Mouse (Mus musculus) cerebellum, adult 8-10 months (tissue): Measurements from ENCODE around the gene Ankfn1.

Experiments used
- DNase-seq: peaks from one replicate; pipeline ENCODE4 v3.0.0; 2022

The Ankfn1 gene

GRCm38 (mm10) chr11:89455647-89456231 lies 321.7 kb downstream of the Ankfn1 start:
- DNase-seq, result no peak

- no peak for DNase-seq
These were observed 322.8 kb downstream of the Ankfn1 start for GRCm38 (mm10) chr11:89454702-89455101.

GRCm38 (mm10) chr11:89452862-89453261 lies 324.6 kb downstream of the Ankfn1 start:
- no peak for DNase-seq

GRCm38 (mm10) chr11:89450406-89450805 lies 327.0 kb downstream of the Ankfn1 start:
- DNase-seq, result no peak

GRCm38 (mm10) chr11:89448986-89449385 lies 328.5 kb downstream of the Ankfn1 start:
- no peak for DNase-seq

- no peak for DNase-seq
These were observed 330.0 kb downstream of the Ankfn1 start for GRCm38 (mm10) chr11:89447477-89447876.

GRCm38 (mm10) chr11:89440566-89440965 lies 336.9 kb downstream of the Ankfn1 start:
- no peak for DNase-seq

GRCm38 (mm10) chr11:89424358-89424757 lies 353.1 kb downstream of the Ankfn1 start:
- no peak for DNase-seq

- no peak for DNase-seq
These were observed 354.8 kb downstream of the Ankfn1 start for GRCm38 (mm10) chr11:89422637-89423036.

- DNase-seq, result no peak
These were observed 356.6 kb downstream of the Ankfn1 start for GRCm38 (mm10) chr11:89420767-89421438.

- DNase-seq, result no peak
These were observed 357.6 kb downstream of the Ankfn1 start for GRCm38 (mm10) chr11:89419863-89420262.

- DNase-seq, result no peak
These were observed 358.8 kb downstream of the Ankfn1 start for GRCm38 (mm10) chr11:89418644-89419043.

GRCm38 (mm10) chr11:89416769-89417168 lies 360.7 kb downstream of the Ankfn1 start:
- DNase-seq, result no peak

GRCm38 (mm10) chr11:89408774-89409173 lies 368.7 kb downstream of the Ankfn1 start:
- no peak for DNase-seq

- DNase-seq, result no peak
These were observed 373.0 kb downstream of the Ankfn1 start for GRCm38 (mm10) chr11:89404489-89404888.

GRCm38 (mm10) chr11:89403436-89403835 lies 374.0 kb downstream of the Ankfn1 start:
- no peak for DNase-seq

GRCm38 (mm10) chr11:89388851-89389250 lies 388.6 kb downstream of the Ankfn1 start:
- no peak for DNase-seq

GRCm38 (mm10) chr11:89382634-89383009 lies 394.8 kb downstream of the Ankfn1 start:
- DNase-seq, result no peak

- no peak for DNase-seq
These were observed 395.4 kb downstream of the Ankfn1 start for GRCm38 (mm10) chr11:89381782-89382633.

GRCm38 (mm10) chr11:89370941-89371340 lies 406.5 kb downstream of the Ankfn1 start:
- no peak for DNase-seq

GRCm38 (mm10) chr11:89370373-89370772 lies 407.1 kb downstream of the Ankfn1 start:
- no peak for DNase-seq

- no peak for DNase-seq
These were observed 413.5 kb downstream of the Ankfn1 start for GRCm38 (mm10) chr11:89363981-89364380.

- DNase-seq, result no peak
These were observed 416.6 kb downstream of the Ankfn1 start for GRCm38 (mm10) chr11:89360895-89361294.

GRCm38 (mm10) chr11:89358546-89358945 lies 418.9 kb downstream of the Ankfn1 start:
- no peak for DNase-seq
